Mouse (Mus musculus): ENCODE data around the gene Ankrd6. TPM values are rescaled to one million over a fixed set of nuclear protein-coding genes. Genes with fewer than 3 reads are reported as not detected.

The Ankrd6 gene
- polyA plus RNA-seq, 1 experiment from 2014 or later = 27.1 TPM

DNA sequence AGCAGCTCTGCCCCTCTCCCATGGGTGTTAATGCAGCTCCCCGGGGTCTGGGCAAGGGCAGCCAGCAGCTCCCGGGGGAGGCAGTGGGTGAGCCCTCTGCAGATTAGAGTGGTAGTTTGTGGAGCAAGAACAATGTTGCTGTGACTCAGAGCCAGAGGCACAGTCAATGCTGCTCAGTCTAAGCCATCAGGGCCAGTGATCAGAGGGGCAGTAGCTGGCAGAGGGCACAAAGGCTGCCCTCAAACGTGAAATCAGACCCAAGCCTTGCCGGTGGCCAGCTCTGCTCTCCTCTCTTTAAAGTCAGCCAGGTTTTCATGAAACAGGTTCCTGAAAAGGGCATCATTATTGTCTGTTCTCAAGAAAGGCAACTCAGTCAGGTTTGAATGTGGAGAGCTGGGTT is 11.1 kb downstream of the Ankrd6 start:
- DNase-seq (ENCODE audit: low spot score) = no peak
- peaks cover 25% of the 10 kb centered on the region for H3K4me1 ChIP-seq (replicated peaks)
- H3K9me3 ChIP-seq = no peaks in the 10 kb centered on the region
- H3K27ac ChIP-seq = peak overlapping the region; percentile 76
- no peak overlapping the region for H3K4me3 ChIP-seq
- WGBS = 45% methylated on average over 4 of the region's 4 CpGs
- no peaks in the 10 kb centered on the region for H3K27me3 ChIP-seq (ENCODE audit: insufficient read depth, poor library complexity, severe bottlenecking)
- H3K36me3 ChIP-seq = no peaks in the 10 kb centered on the region

DNA sequence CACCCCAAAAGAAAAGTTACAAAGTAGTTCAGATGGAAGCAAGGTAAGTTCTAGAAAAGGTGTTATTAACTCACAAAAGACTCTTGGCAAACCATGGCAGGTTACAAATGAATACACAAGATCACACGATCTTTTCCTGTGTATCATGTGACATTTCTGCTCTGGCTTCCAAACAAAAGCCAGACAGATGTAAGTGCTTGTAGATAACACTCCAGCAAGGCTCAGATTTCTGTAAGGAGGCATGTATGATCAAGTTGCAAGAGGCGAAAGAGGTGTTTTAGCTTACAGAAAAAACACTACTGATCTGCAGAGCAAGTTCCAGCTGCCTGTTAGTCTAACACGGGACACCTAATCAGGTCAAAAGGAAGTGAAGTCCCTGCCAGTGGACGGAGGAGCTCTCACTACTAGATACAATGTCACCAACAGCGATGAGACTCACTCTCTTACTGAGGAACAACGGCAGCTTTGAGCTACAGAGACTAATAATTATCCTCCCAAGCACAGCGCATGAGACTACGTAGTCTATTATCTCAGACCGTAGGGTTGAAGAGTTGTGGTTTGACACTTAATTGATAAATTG is 13.8 kb downstream of the Ankrd6 start:
- Histone ChIP-seq H3K27ac (peak overlapping the region; percentile 62; the same call in 1 of the 2 replicates), H3K4me1 (replicated peaks) (peaks cover 32% of the 10 kb centered on the region), H3K9me3 (no peaks in the 10 kb centered on the region), H3K4me3 (no peak overlapping the region), H3K27me3 (ENCODE audit: insufficient read depth, poor library complexity, severe bottlenecking) (no peaks in the 10 kb centered on the region), H3K36me3 (no peaks in the 10 kb centered on the region)
- DNase-seq (ENCODE audit: low spot score) = no peak
- WGBS = 59% methylated on average over 9 of the region's 9 CpGs

DNA sequence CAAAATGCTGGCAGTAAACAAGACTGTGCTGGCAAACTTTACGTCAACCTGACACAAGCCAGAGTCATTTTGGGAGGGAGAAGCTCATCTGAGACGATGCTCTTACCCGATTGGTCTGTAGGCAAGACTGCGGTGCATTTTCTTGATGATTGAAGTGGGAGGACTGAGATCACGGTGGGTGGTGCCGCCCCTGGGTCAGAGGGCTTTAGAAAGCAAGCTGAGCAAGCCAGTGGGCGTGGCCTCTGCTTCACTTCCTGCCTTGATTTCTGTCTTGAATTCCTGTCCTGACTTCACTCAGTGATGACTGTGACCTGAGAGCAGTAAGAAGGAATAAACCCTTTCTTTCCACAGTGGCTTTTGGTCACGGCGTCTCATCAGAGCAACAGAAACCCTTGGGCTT is 18.6 kb downstream of the Ankrd6 start:
- H3K27ac ChIP-seq = peak overlapping the region; percentile 29
- WGBS = 56% methylated on average over 9 of the region's 9 CpGs

DNA sequence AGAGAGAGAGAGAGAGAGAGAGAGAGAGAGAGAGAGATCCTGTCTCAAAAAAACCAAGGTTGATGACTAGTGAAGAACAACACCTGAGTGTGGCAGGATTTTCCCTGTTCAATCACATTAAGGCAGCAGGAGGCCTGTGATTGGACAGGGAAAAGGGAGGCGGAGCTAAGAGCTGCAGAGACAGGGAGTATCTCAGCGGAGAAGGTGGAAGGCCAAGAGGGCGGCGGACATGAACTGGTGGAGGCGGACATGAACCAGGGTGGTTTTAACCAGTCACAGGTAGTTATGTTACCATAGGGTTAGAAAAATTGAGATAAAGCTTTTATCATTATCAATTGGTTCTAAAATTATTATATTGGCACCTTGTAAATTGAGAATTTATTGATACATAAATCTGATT is 20.9 kb downstream of the Ankrd6 start:
- Histone ChIP-seq H3K4me3 (no peak overlapping the region), H3K27ac (no peak overlapping the region), H3K4me1 (replicated peaks) (peaks cover 8% of the 10 kb centered on the region; the same call in 1 of the 2 replicates), H3K36me3 (peaks cover 3% of the 10 kb centered on the region; the same call in 1 of the 2 replicates), H3K27me3 (ENCODE audit: insufficient read depth, poor library complexity, severe bottlenecking) (no peaks in the 10 kb centered on the region), H3K9me3 (no peaks in the 10 kb centered on the region)
- DNase-seq (ENCODE audit: low spot score) = no peak
- WGBS = 95% methylated on average over 5 of the region's 5 CpGs

More for the DNA sequence above, 18.6 kb downstream of the Ankrd6 start:
- H3K4me1 ChIP-seq (replicated peaks) = peaks cover 14% of the 10 kb centered on the region; the same call in 1 of the 2 replicates
- no peaks in the 10 kb centered on the region for H3K9me3 ChIP-seq
- peaks cover 3% of the 10 kb centered on the region; the same call in 1 of the 2 replicates for H3K36me3 ChIP-seq
- peak; percentile 47 for DNase-seq (ENCODE audit: low spot score)
- H3K4me3 ChIP-seq = no peak overlapping the region
- no peaks in the 10 kb centered on the region for H3K27me3 ChIP-seq (ENCODE audit: insufficient read depth, poor library complexity, severe bottlenecking)

DNA sequence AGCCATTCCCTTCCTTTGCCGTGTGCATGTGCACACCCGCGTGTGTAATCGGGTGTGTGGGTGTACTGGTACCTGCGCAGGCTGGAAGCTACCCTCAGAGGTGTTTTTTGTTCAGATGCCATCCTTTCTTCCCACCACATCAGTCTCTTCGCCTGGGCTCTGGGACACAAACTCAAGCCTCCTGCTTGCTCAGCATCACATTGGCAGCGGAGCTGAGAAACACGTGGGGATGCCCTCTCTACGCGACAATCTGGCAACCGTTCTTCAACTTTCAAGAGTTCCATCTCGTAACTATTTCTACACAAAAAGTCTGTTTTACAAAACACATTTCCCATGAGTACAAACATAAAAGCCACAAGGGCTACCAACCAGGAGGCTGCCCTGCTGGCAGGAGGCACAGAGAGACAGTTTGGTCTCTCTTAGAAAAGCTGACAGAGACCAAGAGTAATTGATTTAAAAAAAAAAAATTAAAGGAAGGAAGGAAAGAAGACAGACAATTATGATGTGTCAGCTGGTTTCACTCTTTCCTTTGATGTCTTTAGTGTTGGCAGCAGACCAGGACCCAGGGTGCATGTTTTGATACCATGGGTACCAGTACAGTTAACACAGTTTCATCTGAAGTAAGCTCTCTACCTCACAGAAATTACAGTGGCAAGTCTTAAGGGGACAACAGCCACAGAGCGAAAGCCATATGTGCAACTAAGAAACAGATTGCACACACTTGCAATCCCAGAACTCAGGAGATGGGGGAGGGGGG is 21.8 kb downstream of the Ankrd6 start:
- no peak for DNase-seq (ENCODE audit: low spot score)
- 94% methylated on average over 13 of the region's 13 CpGs for WGBS
- H3K4me3 ChIP-seq = no peak overlapping the region

DNA sequence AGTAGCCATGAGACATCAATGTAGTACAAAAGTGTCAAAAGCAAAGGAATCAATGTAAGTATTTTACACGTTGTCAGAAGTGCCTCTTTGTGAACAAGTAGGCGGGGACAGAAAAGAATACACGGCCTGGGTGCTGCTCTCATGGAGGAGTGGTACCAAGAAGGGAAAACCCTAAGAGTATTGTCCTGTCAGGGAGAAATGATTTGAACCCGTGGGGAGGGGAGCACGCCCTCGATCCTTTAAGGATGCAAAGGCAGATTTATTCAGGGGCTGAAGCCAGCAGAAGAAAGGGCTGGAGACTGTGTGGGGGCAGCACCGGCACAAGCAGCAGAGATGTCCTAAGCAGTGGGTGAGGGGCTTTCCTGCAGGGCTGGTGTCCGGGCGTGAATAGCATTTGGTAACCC is 26.7 kb downstream of the Ankrd6 start:
- H3K4me3 ChIP-seq = peak overlapping the region; percentile 41

More for the DNA sequence above, 21.8 kb downstream of the Ankrd6 start:
- Histone ChIP-seq H3K36me3 (peaks cover 3% of the 10 kb centered on the region; the same call in 1 of the 2 replicates), H3K27ac (no peak overlapping the region), H3K4me1 (replicated peaks) (peaks cover 15% of the 10 kb centered on the region), H3K27me3 (ENCODE audit: insufficient read depth, poor library complexity, severe bottlenecking) (no peaks in the 10 kb centered on the region), H3K9me3 (no peaks in the 10 kb centered on the region)

DNA sequence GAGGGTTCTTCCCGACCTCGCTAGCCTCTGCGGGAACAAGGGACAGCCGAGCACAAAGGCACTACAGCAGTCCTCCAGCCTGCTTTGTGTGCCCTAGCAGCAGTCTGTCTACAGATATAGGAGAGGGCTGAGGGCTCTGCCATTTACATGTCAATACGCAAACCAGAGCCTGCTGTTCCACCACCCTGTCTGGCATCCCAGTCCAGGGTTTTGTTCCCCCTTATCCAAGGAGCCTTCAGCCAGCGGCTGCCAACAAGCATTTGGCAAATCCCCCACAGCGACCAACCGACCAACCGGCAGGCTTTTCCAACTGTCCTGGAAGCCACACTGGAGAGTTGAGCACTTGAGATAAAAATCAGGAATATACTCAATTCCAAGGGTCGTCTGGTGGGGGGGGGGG is 27.2 kb downstream of the Ankrd6 start:
- Histone ChIP-seq H3K4me1 (replicated peaks) (peaks cover 59% of the 10 kb centered on the region), H3K27ac (peak overlapping the region; percentile 94), H3K4me3 (peak overlapping the region; percentile 41), H3K9me3 (no peaks in the 10 kb centered on the region), H3K36me3 (0 out of 2 replicates have a peak, but pooled peaks cover 3% of the 10 kb centered on the region), H3K27me3 (ENCODE audit: insufficient read depth, poor library complexity, severe bottlenecking) (no peaks in the 10 kb centered on the region)
- WGBS = 4% methylated on average over 10 of the region's 10 CpGs
- peak; percentile 87 for DNase-seq (ENCODE audit: low spot score)

More for the DNA sequence above, 26.7 kb downstream of the Ankrd6 start:
- Histone ChIP-seq H3K9me3 (no peaks in the 10 kb centered on the region), H3K27me3 (ENCODE audit: insufficient read depth, poor library complexity, severe bottlenecking) (no peaks in the 10 kb centered on the region), H3K4me1 (replicated peaks) (peaks cover 55% of the 10 kb centered on the region), H3K27ac (peak overlapping the region; percentile 94), H3K36me3 (0 out of 2 replicates have a peak, but pooled peaks cover 3% of the 10 kb centered on the region)
- DNase-seq (ENCODE audit: low spot score) = peak; percentile 63
- WGBS = 13% methylated on average over 9 of the region's 9 CpGs

DNA sequence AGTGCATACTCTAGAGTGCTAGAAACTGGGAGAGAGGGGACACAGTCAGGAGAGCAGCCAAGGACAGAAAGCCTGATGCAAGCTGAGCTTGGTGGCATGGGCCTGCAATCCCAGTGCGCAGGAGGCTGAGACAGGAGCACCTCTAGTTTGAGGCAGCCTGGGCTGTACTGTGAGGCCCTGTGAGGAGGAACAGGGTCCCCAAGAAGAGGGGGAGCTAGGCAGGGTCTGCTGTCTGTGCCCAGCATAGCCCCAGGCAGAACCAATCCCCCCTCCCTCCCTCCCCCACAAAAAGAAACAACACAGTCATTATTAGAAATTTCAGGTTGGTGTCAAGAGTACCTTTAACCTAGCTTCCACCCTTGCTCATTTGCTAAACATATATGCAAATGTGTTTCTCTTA is 27.8 kb downstream of the Ankrd6 start:
- H3K4me1 ChIP-seq (replicated peaks) = peaks cover 65% of the 10 kb centered on the region
- H3K9me3 ChIP-seq = no peaks in the 10 kb centered on the region
- H3K4me3 ChIP-seq = peak overlapping the region; percentile 41
- peak; percentile 42 for DNase-seq (ENCODE audit: low spot score)
- peak overlapping the region; percentile 94 for H3K27ac ChIP-seq
- no peaks in the 10 kb centered on the region for H3K36me3 ChIP-seq
- H3K27me3 ChIP-seq (ENCODE audit: insufficient read depth, poor library complexity, severe bottlenecking) = no peaks in the 10 kb centered on the region
- WGBS = 75% methylated on average over 1 of the region's 1 CpGs

DNA sequence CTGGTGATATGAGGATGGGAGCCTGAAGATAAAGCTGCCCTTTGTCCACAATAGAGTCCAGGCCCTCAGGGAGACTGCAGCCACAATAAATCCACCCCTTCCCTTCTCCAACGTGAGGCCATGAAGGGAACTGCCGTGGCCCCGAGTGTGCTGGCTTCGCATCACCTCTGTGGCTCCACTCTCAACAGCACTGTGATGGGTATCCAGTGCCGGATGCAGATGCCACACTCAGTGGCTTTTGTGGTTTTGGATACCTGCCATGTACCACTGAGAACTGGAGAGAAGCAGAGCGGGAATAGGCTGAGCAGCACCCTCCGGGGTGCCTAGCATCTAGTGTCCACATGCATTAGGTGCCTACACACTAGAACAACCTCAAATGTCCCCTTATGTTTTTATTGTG is 29.8 kb downstream of the Ankrd6 start:
- Histone ChIP-seq H3K9me3 (no peaks in the 10 kb centered on the region), H3K27ac (peak overlapping the region; percentile 94), H3K4me3 (no peak overlapping the region), H3K36me3 (no peaks in the 10 kb centered on the region), H3K27me3 (ENCODE audit: insufficient read depth, poor library complexity, severe bottlenecking) (no peaks in the 10 kb centered on the region), H3K4me1 (replicated peaks) (peaks cover 85% of the 10 kb centered on the region)
- WGBS = 73% methylated on average over 7 of the region's 7 CpGs
- DNase-seq (ENCODE audit: low spot score) = no peak

DNA sequence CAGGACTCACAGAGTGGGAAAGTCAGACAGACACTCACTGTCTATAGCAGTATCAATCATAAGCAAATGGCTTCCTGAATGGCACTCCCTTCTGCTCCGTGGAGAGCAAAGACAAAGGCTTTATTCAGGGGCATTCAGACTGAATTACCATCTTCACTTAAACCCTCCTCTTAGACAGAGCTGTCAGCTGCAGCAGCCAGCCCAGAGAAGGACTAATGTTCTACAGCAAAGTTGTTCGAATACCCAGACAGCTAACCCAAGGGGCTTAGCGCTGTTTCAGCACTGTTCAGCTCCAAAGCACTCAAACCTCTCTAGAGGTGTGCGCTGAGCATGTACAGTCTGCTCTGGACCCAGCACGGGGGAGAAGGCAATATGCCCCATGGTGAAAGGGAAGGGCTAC is 32.1 kb downstream of the Ankrd6 start:
- Histone ChIP-seq H3K9me3 (no peaks in the 10 kb centered on the region), H3K4me3 (no peak overlapping the region; the same call in 1 of the 2 replicates), H3K36me3 (peaks cover 6% of the 10 kb centered on the region), H3K4me1 (replicated peaks) (peaks cover 89% of the 10 kb centered on the region), H3K27me3 (ENCODE audit: insufficient read depth, poor library complexity, severe bottlenecking) (no peaks in the 10 kb centered on the region), H3K27ac (peak overlapping the region; percentile 94)
- DNase-seq (ENCODE audit: low spot score) = no peak
- 52% methylated on average over 5 of the region's 5 CpGs for WGBS

DNA sequence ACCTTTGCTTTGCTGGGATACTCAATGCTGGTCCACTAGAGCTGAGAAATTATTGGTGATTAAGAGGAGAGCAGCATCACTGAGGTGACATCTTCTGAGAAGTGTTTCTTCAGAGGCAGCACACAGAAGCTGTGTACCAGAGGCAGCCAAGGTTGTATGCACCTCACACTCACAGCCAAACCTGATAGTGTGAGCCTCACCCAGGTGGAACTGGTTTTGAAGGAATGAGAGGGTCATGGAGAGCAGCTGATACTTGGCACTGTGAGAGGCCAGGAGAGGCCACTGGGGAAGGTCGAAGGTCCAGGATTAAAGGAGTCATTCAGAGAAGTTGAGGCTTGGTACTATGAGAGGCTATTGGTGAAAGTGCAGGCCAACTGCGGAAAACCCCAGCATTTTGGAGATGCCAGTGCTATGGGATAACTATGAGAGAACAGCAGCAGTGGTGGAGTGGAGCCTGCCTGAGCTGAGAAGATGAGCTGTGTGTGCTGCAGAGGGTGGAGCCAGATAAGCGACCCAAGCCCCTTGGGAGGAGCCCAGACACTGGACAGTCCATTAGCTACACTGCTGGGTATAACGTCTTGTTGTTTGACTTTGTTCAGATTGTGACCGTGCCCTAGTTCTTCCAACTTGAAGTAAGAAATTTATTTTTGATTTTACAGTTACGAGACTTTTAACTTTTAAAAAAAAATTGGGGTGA is 33.8 kb downstream of the Ankrd6 start:
- 46% methylated on average over 6 of the region's 6 CpGs for WGBS
- Histone ChIP-seq H3K4me3 (no peak overlapping the region), H3K4me1 (replicated peaks) (peaks cover 72% of the 10 kb centered on the region), H3K27me3 (ENCODE audit: insufficient read depth, poor library complexity, severe bottlenecking) (no peaks in the 10 kb centered on the region), H3K36me3 (peaks cover 10% of the 10 kb centered on the region), H3K27ac (peak overlapping the region; percentile 80), H3K9me3 (no peaks in the 10 kb centered on the region)
- DNase-seq (ENCODE audit: low spot score) = no peak

DNA sequence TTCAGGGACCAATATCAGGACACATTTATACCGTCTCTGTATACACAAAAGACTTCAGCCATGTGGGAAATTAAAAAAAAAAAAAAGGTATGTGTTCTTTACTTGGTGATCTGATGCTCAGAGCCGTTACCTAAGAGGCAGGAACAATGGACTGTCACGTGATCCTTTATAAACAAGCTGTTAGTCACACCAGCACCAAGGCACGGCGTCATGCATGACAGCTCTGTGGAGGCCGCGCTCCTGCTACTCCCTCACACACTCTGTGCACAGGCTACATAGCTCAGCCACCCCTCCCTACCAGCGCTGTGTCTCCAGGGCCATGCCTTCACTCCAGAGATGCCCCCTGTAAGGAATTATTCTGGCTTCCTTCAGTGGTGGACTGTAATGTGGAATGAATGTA is 34.7 kb downstream of the Ankrd6 start:
- 27% methylated on average over 8 of the region's 8 CpGs for WGBS
- no peaks in the 10 kb centered on the region for H3K9me3 ChIP-seq
- no peak overlapping the region for H3K4me3 ChIP-seq
- H3K27me3 ChIP-seq (ENCODE audit: insufficient read depth, poor library complexity, severe bottlenecking) = no peaks in the 10 kb centered on the region
- H3K27ac ChIP-seq = peak overlapping the region; percentile 80
- DNase-seq (ENCODE audit: low spot score) = peak; percentile 40
- H3K4me1 ChIP-seq (replicated peaks) = peaks cover 63% of the 10 kb centered on the region
- peaks cover 10% of the 10 kb centered on the region for H3K36me3 ChIP-seq

DNA sequence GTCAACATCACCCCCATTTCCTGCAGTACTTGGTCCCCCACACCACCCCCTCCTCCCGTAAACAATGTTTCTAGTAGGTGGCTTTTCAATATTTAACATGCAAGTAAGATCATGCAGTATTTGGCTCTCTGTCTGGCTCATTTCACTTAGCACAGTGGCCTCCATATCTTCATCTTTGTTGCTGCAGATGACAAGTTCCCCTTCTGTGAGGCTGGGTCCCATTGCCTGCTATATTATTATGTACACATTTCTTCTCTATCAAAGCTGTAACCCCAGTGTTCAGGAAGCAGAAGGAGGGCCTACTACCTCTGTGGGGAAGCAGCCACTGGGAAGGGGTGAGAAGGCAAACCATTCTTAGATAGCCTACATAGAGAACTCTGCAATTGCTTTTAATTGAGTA is 40.6 kb downstream of the Ankrd6 start:
- H3K36me3 ChIP-seq = peaks cover 14% of the 10 kb centered on the region
- H3K27ac ChIP-seq = no peak overlapping the region
- WGBS = 97% methylated on average over 1 of the region's 1 CpGs
- no peaks in the 10 kb centered on the region for H3K27me3 ChIP-seq (ENCODE audit: insufficient read depth, poor library complexity, severe bottlenecking)
- H3K9me3 ChIP-seq = no peaks in the 10 kb centered on the region
- H3K4me3 ChIP-seq = no peak overlapping the region
- no peak for DNase-seq (ENCODE audit: low spot score)
- H3K4me1 ChIP-seq (replicated peaks) = peaks cover 9% of the 10 kb centered on the region
